In the genomic region with DNA sequence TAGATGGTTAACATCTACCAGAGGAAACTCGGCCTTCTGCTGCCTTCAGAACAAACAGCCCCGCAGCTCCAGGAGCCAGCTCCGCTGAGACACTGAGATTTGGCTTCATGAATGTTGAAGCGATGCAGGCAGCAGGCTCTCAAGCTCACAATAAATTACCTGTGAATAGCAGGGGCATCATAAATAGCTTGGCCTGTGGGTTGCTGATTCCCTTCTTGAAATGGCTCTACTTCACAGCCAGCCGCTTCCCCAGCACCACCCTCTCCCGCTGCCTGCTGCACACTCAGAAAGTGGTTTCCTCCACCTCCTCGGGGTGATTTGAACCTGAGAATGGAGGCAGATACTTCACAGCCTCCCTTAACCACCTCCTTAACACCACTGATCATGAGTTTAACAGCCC, we compare ENCODE assay signal across 27 mouse cellular contexts.
DNase-seq lines count a peak whose midpoint lies in the region; ATAC-seq and TF ChIP-seq lines count a peak whose summit lies in the region.
"Had no signal": no experiment of that assay in that cellular context is flagged by ENCODE, and none has a peak within 500 bp of the region (broad histone marks: within the 10 kb centered on the region; RNA-seq: fewer than 3 reads in every experiment).

No protein-coding gene starts in this region.

- WGBS in neural tube, embryonic 15.5 days: 9% methylated on average over 7 of the region's 7 CpGs

- peaks cover 3% of the 10 kb centered on the region; the same call in 1 of the 2 replicates for H3K27me3 ChIP-seq in neural tube, embryonic 15.5 days (replicated peaks)
- H3K27me3 ChIP-seq: embryonic facial prominence, embryonic 15.5 days; lung, embryonic 15.5 days had no signal

- DNase-seq in frontal cortex, postnatal 25 days (ENCODE audit: low spot score in 2 of 2): no peak
- DNase-seq in left cerebral cortex, adult 2 months (ENCODE audit: extremely low spot score in 1 of 2, low spot score in 2 of 2): no peak
- no peak for DNase-seq in left cerebral cortex, postnatal 14 days (ENCODE audit: low spot score in 2 of 2)
- peak; percentile 40 for DNase-seq in right cerebral cortex, adult 18-20 months
- no peak for DNase-seq in right cerebral cortex, postnatal 4 days
- no peak for DNase-seq in thymus, postnatal 0 days (ENCODE audit: low spot score)
- DNase-seq: adrenal gland, adult 2 months; adrenal gland, postnatal 36 days; cerebellum, adult 2 months; cerebellum, postnatal 14 days; forebrain, postnatal 0 days; gastrocnemius, adult 2 months; heart, postnatal 10 days; kidney, adult 8-10 months; kidney, postnatal 4 days had no signal

- no peaks in the 10 kb centered on the region for H3K36me3 ChIP-seq in neural tube, embryonic 15.5 days
- H3K36me3 ChIP-seq: embryonic facial prominence, embryonic 10.5 days; embryonic facial prominence, embryonic 15.5 days; forebrain, embryonic 12.5 days; heart, embryonic 13.5 days; limb, embryonic 13.5 days; lung, embryonic 15.5 days had no signal

- no peak for TF ChIP-seq CTCF in left cerebral cortex, adult 2 months (IDR thresholded peaks at IDR 0.05)

- 0 out of 2 replicates have a peak overlapping the region, but pooled peaks have one; percentile 0 for H3K9ac ChIP-seq in neural tube, embryonic 15.5 days (replicated peaks)
- H3K9ac ChIP-seq: embryonic facial prominence, embryonic 15.5 days; forebrain, embryonic 12.5 days; forebrain, postnatal 0 days; heart, embryonic 13.5 days; limb, embryonic 13.5 days; lung, embryonic 15.5 days had no signal

- peak overlapping the region; percentile 51 for H3K27ac ChIP-seq in left cerebral cortex, adult 2 months
- 0 out of 2 replicates have a peak overlapping the region, but pooled peaks have one; percentile 28 for H3K27ac ChIP-seq in neural tube, embryonic 15.5 days (replicated peaks)
- H3K27ac ChIP-seq: embryonic facial prominence, embryonic 10.5 days; embryonic facial prominence, embryonic 15.5 days; forebrain, embryonic 12.5 days; gastrocnemius, adult 2 months; heart, embryonic 13.5 days; kidney, postnatal 0 days; limb, embryonic 13.5 days; lung, embryonic 15.5 days had no signal

- no peaks in the 10 kb centered on the region for H3K9me3 ChIP-seq in neural tube, embryonic 15.5 days (replicated peaks)
- H3K9me3 ChIP-seq: embryonic facial prominence, embryonic 10.5 days; embryonic facial prominence, embryonic 15.5 days; forebrain, embryonic 12.5 days; heart, embryonic 13.5 days; limb, embryonic 13.5 days; lung, embryonic 15.5 days had no signal

- peak; percentile 44 for ATAC-seq in frontal cortex, adult (ENCODE audit: low TSS enrichment)
- ATAC-seq in neural tube, embryonic 15.5 days (ENCODE audit: low FRiP score): no peak
- ATAC-seq: activated CD4-positive, CD25-positive, alpha-beta regulatory T cell, adult 4 months; forebrain, postnatal 0 days; intestine, embryonic 16.5 days had no signal

- intact Hi-C loops in left cerebral cortex, adult 2 months (cut with DNase I): no loop called here
- intact Hi-C loops in left cerebral cortex, postnatal 14 days (cut with DNase I): no loop called here

- no peak overlapping the region for H3K4me3 ChIP-seq in left cerebral cortex, adult 2 months
- no peak overlapping the region for H3K4me3 ChIP-seq in neural tube, embryonic 15.5 days (replicated peaks)
- H3K4me3 ChIP-seq: embryonic facial prominence, embryonic 10.5 days; embryonic facial prominence, embryonic 15.5 days; forebrain, embryonic 12.5 days; gastrocnemius, adult 2 months; heart, embryonic 13.5 days; limb, embryonic 13.5 days; lung, embryonic 15.5 days had no signal

- H3K4me1 ChIP-seq in neural tube, embryonic 15.5 days: peaks cover 15% of the 10 kb centered on the region
- H3K4me1 ChIP-seq: embryonic facial prominence, embryonic 10.5 days; embryonic facial prominence, embryonic 15.5 days; heart, embryonic 13.5 days; lung, embryonic 15.5 days had no signal

- H3K4me2 ChIP-seq in neural tube, embryonic 15.5 days: no peak overlapping the region
- H3K4me2 ChIP-seq: embryonic facial prominence, embryonic 15.5 days; forebrain, embryonic 12.5 days; heart, embryonic 13.5 days; limb, embryonic 13.5 days; liver, embryonic 11.5 days; lung, embryonic 15.5 days had no signal
